7 mouse cellular contexts compared by ENCODE assay signal in the genomic region with DNA sequence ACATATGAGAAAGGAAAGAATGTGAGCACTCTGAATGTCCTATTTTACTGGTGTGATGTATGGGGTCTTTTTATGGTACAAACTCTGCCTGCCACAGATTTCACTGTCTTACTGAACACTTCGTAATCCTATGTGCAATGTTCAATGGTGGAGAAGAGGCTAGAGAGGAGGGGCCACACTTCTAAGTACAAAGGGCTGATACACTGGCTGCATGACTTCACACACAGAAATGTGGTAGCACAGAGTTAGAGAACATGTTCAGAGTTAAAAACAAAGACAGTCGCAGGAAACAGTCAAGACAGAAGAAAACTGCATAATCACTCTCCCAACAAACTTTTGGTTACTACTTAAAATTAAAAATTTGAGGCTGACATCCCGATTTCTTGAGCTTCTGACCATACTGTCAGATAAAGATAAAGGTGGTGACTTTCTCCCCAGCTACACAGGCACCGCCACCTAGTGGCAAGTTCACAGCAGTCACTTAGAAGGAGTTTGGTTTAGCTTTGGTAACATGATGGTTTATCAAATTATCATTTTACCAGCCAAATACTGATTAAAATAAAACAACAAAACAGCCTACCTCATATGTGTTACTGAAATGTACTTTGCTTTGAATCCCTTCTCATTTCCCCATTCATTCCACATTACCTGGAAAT. TPM values are rescaled to one million over a fixed set of nuclear protein-coding genes. Genes with fewer than 3 reads are reported as not detected.
DNase-seq lines count a peak whose midpoint lies in the region; ATAC-seq and TF ChIP-seq lines count a peak whose summit lies in the region.

No protein-coding gene starts in this region.

- WGBS in intestine, postnatal 0 days: 75% methylated on average over 4 of the region's 4 CpGs
- WGBS in intestine, embryonic 16.5 days: 70% methylated on average over 4 of the region's 4 CpGs

- no peaks in the 10 kb centered on the region for H3K4me1 ChIP-seq in intestine, postnatal 0 days (replicated peaks; ENCODE audit: control insufficient read depth, insufficient read depth, low read length)
- no peaks in the 10 kb centered on the region for H3K4me1 ChIP-seq in intestine, embryonic 16.5 days (ENCODE audit: control insufficient read depth, insufficient read depth, low read length)

- no peak overlapping the region for H3K4me3 ChIP-seq in intestine, postnatal 0 days (ENCODE audit: low read depth, low read length)
- no peak overlapping the region for H3K4me3 ChIP-seq in intestine, embryonic 16.5 days (ENCODE audit: low read length)

- no peak for TF ChIP-seq POLR2A in brain, embryonic 14.5 days (IDR thresholded peaks at IDR 0.05; ENCODE audit: borderline replicate concordance, extremely low read depth, insufficient read depth, insufficient read length, poor library complexity, severe bottlenecking)

- ATAC-seq in intestine, postnatal 0 days: no peak
- ATAC-seq in intestine, embryonic 16.5 days: no peak
- peak; percentile 58; the same call in 1 of the 2 replicates for ATAC-seq in neutrophil, adult 5-6 weeks (ENCODE audit: extremely low read depth, insufficient number of reproducible peaks, low FRiP score, poor library complexity, severe bottlenecking)

- H3K9me3 ChIP-seq in intestine, postnatal 0 days (ENCODE audit: control insufficient read depth): no peaks in the 10 kb centered on the region
- H3K9me3 ChIP-seq in intestine, embryonic 16.5 days (ENCODE audit: control insufficient read depth, low read length): no peaks in the 10 kb centered on the region

- H3K9ac ChIP-seq in intestine, postnatal 0 days (ENCODE audit: low read depth, low read length): no peak overlapping the region
- H3K9ac ChIP-seq in intestine, embryonic 16.5 days (ENCODE audit: low read depth, low read length): no peak overlapping the region

- H3K27me3 ChIP-seq in intestine, postnatal 0 days (replicated peaks; ENCODE audit: control insufficient read depth, insufficient read depth, low read length): no peaks in the 10 kb centered on the region
- H3K27me3 ChIP-seq in intestine, embryonic 16.5 days (replicated peaks; ENCODE audit: control insufficient read depth, insufficient read depth, low read length): no peaks in the 10 kb centered on the region

- peaks cover 50% of the 10 kb centered on the region for H3K36me3 ChIP-seq in intestine, postnatal 0 days (ENCODE audit: control insufficient read depth, insufficient read depth)
- H3K36me3 ChIP-seq in intestine, embryonic 16.5 days (ENCODE audit: control insufficient read depth, insufficient read depth, low read length): peaks cover 9% of the 10 kb centered on the region

- TF ChIP-seq CTCF in intestine, postnatal 0 days (IDR thresholded peaks at IDR 0.05; ENCODE audit: low read depth): peak; percentile 85
- TF ChIP-seq CTCF in brain, embryonic 14.5 days (IDR thresholded peaks at IDR 0.05; ENCODE audit: borderline replicate concordance, extremely low read depth, insufficient read depth, insufficient read length): peak; percentile 73; the same call in 1 of the 2 replicates

- H3K4me2 ChIP-seq in intestine, postnatal 0 days (replicated peaks; ENCODE audit: low read depth): no peak overlapping the region
- no peak overlapping the region for H3K4me2 ChIP-seq in intestine, embryonic 16.5 days (ENCODE audit: low read depth, low read length)

- peak; percentile 34 for DNase-seq in urinary bladder, postnatal 14 days (ENCODE audit: low spot score)
- no peak for DNase-seq in urinary bladder, adult 2 months (ENCODE audit: low spot score)
- DNase-seq in brain, embryonic 14.5 days (ENCODE audit: low read depth): peak; percentile 64
- DNase-seq in hindlimb bud, embryonic 11.5 days (ENCODE audit: extremely low spot score, low read depth, low spot score): peak; percentile 10

- no peak overlapping the region for H3K27ac ChIP-seq in intestine, postnatal 0 days (ENCODE audit: low read depth, low read length)
- no peak overlapping the region for H3K27ac ChIP-seq in intestine, embryonic 16.5 days (ENCODE audit: low read length)

RNA-seq across cellular contexts. Expression of gene Ssr3, which starts 12.4 kb away (rescaled TPM):
- polyA plus RNA-seq in intestine, postnatal 0 days (2015; fragmentation: Nextera tagmentation; extraction: Ambion mirVana): 144 and 152 TPM in 2 replicates
- polyA plus RNA-seq in intestine, embryonic 16.5 days (2015; fragmentation: Nextera tagmentation; extraction: Ambion mirVana): 278 and 279 TPM in 2 replicates
- 169 and 171 TPM in 2 replicates for polyA plus RNA-seq in urinary bladder, adult 2 months (2012; rRNA removed)
- polyA plus RNA-seq in brain, embryonic 14.5 days (2012; rRNA removed): 125 and 138 TPM in 2 replicates
- 87.2 and 95.2 TPM in 2 replicates for total RNA-seq in neutrophil, adult 5-6 weeks (2017)
